Mouse (Mus musculus): Measurements from ENCODE around the gene Tmem72. TPM values are rescaled to one million over a fixed set of nuclear protein-coding genes. Genes with fewer than 3 reads are reported as not detected.

Tmem72 gene
- total RNA-seq, 2 experiments from 2014 or later = 0.09 TPM; not detected in 1

DNA sequence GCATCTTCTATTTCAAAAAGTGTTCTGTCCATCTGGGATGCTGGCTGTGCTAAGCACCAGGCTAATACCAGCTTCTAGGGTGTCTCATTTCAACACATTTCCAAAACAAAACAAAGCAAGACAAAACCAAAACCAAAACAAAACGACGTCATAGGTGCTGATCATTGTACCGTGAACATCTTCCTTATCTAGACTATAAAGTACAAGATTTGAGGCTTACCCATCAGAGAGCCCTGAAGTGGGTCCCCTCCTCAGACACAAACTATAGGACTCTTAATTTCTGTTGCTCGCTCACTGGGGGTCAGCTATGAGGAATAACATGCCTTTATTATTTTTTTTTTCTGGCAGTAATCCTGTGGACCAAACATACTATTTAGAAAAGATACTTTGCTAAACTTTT lies 23.1 kb downstream of the Tmem72 start:
- ATAC-seq (replicated peaks; ENCODE audit: low FRiP score, poor library complexity, severe bottlenecking) = no peak

- ATAC-seq (replicated peaks; ENCODE audit: low FRiP score, poor library complexity, severe bottlenecking) = no peak
Measured at GRCm38 (mm10) chr6:116682317-116682716, 34.4 kb downstream of the Tmem72 start.

- no peak for ATAC-seq (replicated peaks; ENCODE audit: low FRiP score, poor library complexity, severe bottlenecking)
Measured at GRCm38 (mm10) chr6:116679563-116680288, 37.0 kb downstream of the Tmem72 start.

- no peak for ATAC-seq (replicated peaks; ENCODE audit: low FRiP score, poor library complexity, severe bottlenecking)
Measured at GRCm38 (mm10) chr6:116677321-116677720, 39.4 kb downstream of the Tmem72 start.

DNA sequence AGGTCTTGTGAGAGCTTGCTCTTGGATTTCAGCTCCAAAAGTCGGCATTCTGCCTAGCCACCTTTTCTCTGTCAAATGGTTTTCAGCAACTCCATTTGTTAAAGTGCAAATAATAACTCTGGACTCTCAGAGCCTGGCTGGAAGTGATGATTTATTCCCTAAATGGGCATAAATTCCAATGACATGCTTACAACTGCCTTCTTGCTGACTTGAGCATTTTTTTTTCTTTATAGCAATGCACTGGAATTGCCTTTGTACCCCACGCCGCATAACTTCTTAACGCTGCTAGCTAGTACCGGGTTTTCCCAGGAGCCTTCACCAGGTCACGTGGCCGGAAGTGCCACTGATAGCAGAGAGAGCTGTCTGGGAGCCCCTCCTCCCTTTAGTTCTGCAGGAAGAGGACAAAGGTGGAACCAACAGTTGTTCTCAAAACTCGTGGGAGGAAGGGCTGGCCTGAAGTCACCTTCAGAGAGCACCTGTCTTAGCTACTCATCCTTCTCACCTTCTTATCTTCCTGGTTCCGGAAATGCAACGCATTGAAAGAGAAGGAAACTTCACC lies 40.3 kb downstream of the Tmem72 start:
- ATAC-seq (replicated peaks; ENCODE audit: low FRiP score, poor library complexity, severe bottlenecking) = no peak

DNA sequence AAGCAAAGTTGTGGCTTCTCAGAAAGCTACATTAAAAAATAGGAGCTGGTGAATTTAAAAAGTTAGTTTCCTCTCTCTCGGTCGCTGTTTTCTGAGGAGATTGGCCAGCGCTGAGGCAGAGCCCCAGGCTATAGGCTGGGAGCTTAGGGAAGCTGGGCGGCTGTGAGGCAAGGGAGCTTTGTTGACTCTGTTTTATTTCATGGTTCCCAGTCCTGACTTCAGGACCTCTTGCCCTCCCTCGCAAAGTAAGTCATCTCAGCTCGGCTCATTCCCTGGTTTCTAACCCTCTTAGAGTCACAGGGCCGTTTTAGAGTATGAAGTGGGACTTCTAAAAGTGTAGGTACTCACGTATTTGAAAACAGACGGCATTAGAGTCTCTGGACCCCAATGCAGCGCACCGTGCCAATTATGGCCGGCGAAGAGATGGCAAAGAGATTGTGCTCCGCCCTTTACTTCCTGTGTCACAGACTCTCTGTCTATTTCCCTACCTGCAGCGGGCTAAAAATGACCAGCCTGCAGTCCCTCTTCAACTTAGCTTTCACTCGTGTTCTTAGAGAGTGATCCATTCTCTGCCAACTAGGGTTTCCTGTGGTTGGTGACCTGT lies 42.3 kb downstream of the Tmem72 start:
- no peak for ATAC-seq (replicated peaks; ENCODE audit: low FRiP score, poor library complexity, severe bottlenecking)

GRCm38 (mm10) chr6:116673471-116674282 lies 43.0 kb downstream of the Tmem72 start, which contains the start of gene Rassf4:
Gene Rassf4 (minus strand): TSS chr6:116673952.
- 0 out of 2 replicates have a peak, but pooled peaks have one; percentile 30 for ATAC-seq (replicated peaks; ENCODE audit: low FRiP score, poor library complexity, severe bottlenecking)

GRCm38 (mm10) chr6:116672349-116672748 lies 44.4 kb downstream of the Tmem72 start:
- no peak for ATAC-seq (replicated peaks; ENCODE audit: low FRiP score, poor library complexity, severe bottlenecking)

- ATAC-seq (replicated peaks; ENCODE audit: low FRiP score, poor library complexity, severe bottlenecking) = no peak
Measured at GRCm38 (mm10) chr6:116671768-116672167, 44.9 kb downstream of the Tmem72 start.

GRCm38 (mm10) chr6:116671031-116671430 lies 45.7 kb downstream of the Tmem72 start:
- no peak for ATAC-seq (replicated peaks; ENCODE audit: low FRiP score, poor library complexity, severe bottlenecking)

- no peak for ATAC-seq (replicated peaks; ENCODE audit: low FRiP score, poor library complexity, severe bottlenecking)
Measured at GRCm38 (mm10) chr6:116670144-116670543, 46.6 kb downstream of the Tmem72 start.

DNA sequence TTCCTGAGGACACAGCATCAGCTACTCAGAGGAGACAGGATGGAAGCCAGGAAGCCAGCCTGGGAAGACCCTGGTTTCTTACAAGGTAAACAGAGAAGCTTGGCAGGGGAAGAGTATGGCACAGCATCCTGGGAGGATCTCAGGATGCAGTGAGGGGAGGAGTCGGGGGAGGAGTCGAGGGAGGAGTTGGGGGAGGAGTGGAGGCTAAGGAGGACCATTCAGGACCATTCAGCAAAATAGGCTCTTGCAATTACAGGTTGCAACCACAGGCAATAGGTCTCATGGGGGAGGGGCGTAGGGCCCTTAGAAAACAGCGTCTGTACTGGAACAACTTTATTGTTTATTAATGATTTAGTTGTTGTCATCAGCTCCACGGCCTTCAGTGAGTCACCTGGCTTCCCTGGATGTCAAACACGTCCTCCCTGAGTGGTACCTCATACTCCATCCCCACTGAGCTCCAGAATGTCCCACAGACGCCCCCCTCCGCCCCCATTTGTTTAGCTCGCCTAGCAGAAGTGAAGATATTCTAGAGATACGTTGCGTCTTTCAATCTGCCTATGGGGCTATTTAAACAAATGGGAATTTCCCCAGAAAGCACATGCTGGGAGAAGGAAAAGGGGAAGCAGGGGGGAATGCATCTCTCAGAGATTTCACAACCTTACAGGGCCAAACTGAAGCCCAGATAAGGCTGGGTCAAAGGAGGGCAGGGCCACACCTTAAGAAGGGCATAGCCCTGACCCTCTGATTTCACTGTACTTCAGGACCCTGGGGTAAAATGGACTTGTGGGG lies 47.8 kb downstream of the Tmem72 start:
- ATAC-seq (replicated peaks; ENCODE audit: low FRiP score, poor library complexity, severe bottlenecking) = no peak

GRCm38 (mm10) chr6:116667382-116667781 lies 49.3 kb downstream of the Tmem72 start:
- no peak for ATAC-seq (replicated peaks; ENCODE audit: low FRiP score, poor library complexity, severe bottlenecking)

GRCm38 (mm10) chr6:116666892-116667291 lies 49.8 kb downstream of the Tmem72 start:
- ATAC-seq (replicated peaks; ENCODE audit: low FRiP score, poor library complexity, severe bottlenecking) = no peak

DNA sequence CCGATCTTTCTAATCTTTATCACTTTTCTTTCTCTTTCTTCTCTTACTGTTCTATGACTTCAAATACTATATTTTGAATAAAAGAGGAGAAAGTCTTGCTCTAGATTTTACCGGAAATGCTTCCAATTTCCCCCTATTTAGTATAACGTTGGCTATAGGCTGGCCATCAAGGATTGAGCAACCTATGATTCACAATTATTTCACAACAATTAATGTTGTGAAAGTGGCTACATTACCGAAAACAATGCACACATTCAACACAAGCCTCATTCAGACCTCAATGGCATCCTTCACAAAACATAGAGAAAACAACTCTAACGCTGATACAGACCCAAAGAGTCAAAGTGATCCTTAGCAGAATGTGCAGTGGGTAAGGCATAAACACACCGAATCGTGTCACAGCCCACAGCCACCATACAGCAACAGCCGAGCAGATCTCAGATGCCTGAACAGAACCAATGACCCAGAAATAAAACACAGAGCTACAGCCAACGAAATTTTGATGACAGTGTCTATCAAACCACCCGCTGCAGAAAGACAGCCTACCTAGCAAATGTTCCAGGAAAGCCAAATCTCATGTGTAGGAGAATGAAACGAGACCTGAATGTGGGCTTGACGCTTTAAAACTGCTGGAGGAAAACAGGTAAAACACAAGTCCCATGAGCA lies 50.5 kb downstream of the Tmem72 start:
- ATAC-seq (replicated peaks; ENCODE audit: low FRiP score, poor library complexity, severe bottlenecking) = no peak

DNA sequence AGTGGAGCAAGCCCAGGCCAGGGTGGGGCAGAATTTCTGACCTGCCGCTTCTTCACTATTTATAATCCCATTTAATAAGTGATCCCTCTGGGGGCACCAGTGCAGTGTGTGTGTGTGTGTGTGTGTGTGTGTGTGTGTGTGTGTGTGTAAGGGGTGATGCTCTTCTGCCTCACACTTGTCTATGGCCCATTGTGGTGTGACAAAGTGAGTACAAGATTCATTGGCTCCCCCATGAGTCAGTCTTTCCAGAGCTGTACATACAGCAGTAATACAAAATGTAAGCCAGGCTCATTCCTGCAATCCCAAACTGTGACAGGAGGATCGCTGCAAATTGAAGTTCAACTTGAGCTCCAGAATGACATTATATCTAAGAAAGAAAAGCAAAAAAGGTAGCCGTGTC lies 51.9 kb downstream of the Tmem72 start:
- ATAC-seq (replicated peaks; ENCODE audit: low FRiP score, poor library complexity, severe bottlenecking) = no peak

- ATAC-seq (replicated peaks; ENCODE audit: low FRiP score, poor library complexity, severe bottlenecking) = no peak
Measured at GRCm38 (mm10) chr6:116664031-116664430, 52.7 kb downstream of the Tmem72 start.

DNA sequence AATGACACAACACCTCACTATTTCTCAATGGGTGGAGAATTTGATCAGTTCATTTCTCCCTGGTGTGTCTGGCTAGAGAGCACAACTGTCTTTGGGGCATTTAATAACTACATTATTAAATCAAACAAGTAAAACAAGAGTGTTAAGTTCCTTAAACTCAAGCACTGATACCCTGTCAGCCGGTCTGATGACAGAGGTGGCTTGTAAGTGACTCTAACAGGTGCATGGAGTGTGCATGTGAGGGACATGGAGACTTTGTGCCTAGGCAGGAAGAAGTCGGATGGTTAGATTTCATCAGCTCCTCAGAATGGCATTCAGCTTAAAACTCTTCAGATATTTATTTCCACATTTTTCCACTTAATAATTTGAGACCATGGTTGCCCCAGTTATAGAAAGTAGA lies 53.3 kb downstream of the Tmem72 start:
- no peak for ATAC-seq (replicated peaks; ENCODE audit: low FRiP score, poor library complexity, severe bottlenecking)
